Mouse (Mus musculus): ENCODE measurements around the gene Lrpap1. TPM values are rescaled to one million over a fixed set of nuclear protein-coding genes. Genes with fewer than 3 reads are reported as not detected.

Lrpap1 gene
- polyA plus RNA-seq, 1 experiment from 2014 or later, result 48.8 TPM

DNA sequence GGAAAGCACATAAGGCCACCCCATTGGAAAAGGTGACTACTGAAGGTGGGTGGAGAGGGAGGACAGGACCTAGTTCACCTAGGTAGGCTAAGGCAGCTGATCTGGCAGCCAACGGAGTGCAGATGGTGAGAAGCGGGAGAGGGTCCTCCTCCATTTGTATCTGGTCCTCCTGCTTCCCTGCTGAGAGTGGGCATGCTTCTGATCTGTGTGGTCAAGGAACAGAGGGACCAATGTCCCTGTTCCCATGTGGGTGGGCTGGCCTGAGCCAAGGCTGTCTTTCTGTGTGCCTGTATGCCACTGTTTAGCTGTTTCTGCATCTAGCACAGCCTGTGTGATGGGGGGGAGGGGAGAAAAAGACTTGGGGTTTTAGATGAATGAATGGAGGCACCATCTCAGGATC is 41.2 kb upstream of the Lrpap1 start:
- no peak overlapping the region for H3K9ac ChIP-seq (replicated peaks)
- no peaks in the 10 kb centered on the region for H3K36me3 ChIP-seq (replicated peaks; ENCODE audit: insufficient read depth, low read length)
- no peaks in the 10 kb centered on the region for H3K4me1 ChIP-seq (ENCODE audit: insufficient read depth)
- DNase-seq (no peak), ATAC-seq (no peak)
- WGBS (ENCODE audit: insufficient replicate concordance), result 69% methylated on average over 2 of the region's 2 CpGs
- no peak overlapping the region for H3K27ac ChIP-seq (ENCODE audit: low read depth)
- H3K4me3 ChIP-seq (ENCODE audit: low read depth, low read length), result no peak overlapping the region
- TF ChIP-seq CTCF (IDR thresholded peaks at IDR 0.05; ENCODE audit: low read depth) (no peak), EP300 (IDR thresholded peaks at IDR 0.05; ENCODE audit: low read depth) (no peak)
- H3K4me2 ChIP-seq (ENCODE audit: low read depth, low read length), result no peak overlapping the region
- no peaks in the 10 kb centered on the region for H3K27me3 ChIP-seq (ENCODE audit: insufficient read depth, low read length)
- no peaks in the 10 kb centered on the region for H3K9me3 ChIP-seq (ENCODE audit: low read length)

- Histone ChIP-seq H3K36me3 (replicated peaks; ENCODE audit: insufficient read depth, low read length) (no peaks in the 10 kb centered on the region), H3K4me3 (ENCODE audit: low read depth, low read length) (no peak overlapping the region), H3K9me3 (ENCODE audit: low read length) (no peaks in the 10 kb centered on the region), H3K9ac (replicated peaks) (no peak overlapping the region), H3K4me2 (ENCODE audit: low read depth, low read length) (no peak overlapping the region), H3K4me1 (ENCODE audit: insufficient read depth) (no peaks in the 10 kb centered on the region), H3K27ac (ENCODE audit: low read depth) (no peak overlapping the region), H3K27me3 (ENCODE audit: insufficient read depth, low read length) (no peaks in the 10 kb centered on the region)
- no peak for TF ChIP-seq EP300 (IDR thresholded peaks at IDR 0.05; ENCODE audit: low read depth)
- no peak for TF ChIP-seq CTCF (IDR thresholded peaks at IDR 0.05; ENCODE audit: low read depth)
- no peak for ATAC-seq
- DNase-seq, result no peak
- WGBS (ENCODE audit: insufficient replicate concordance), result 68% methylated on average over 2 of the region's 2 CpGs
Observed at GRCm38 (mm10) chr5:35144716-35145115, 39.1 kb upstream of the Lrpap1 start.

DNA sequence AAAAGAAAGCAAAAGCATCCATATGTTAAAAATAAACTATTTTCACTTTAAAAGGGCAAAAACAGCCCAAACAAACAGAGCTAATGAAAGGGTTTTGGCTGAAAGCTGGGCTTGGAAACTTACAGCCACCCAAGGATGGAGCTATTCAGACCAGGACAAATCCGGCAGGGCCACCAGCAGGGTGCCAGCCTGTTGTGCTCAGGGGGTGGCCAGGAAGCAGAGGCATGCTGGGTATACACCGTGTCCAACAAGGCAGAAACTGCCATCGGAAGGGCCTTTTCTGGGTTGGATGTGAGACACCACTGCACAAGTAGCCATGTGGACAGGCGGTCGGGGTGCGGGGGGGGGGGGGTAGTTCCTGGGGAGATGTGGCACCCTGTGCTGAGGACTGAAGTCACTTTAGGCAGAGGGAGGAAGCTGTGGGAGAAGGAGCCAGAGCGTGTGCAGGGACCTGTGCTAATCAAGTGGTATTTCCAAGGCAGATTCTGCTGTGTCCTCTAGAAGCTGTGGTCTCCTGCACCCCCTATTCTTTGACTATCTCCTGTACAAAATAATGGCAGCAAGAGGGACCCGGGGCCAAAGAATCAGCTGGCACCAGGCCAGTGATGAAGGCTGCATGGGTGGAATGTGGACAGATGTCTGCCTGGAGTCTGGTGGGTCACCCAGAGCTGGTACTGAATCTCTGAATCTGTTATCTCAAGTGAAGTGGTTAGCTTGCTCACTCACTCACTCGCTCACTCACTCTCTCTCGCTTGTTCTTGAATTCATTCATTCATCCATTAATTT is 38.1 kb upstream of the Lrpap1 start:
- H3K4me1 ChIP-seq (ENCODE audit: insufficient read depth), result no peaks in the 10 kb centered on the region
- H3K9ac ChIP-seq (replicated peaks), result no peak overlapping the region
- WGBS (ENCODE audit: insufficient replicate concordance), result 66% methylated on average over 10 of the region's 10 CpGs
- no peaks in the 10 kb centered on the region for H3K36me3 ChIP-seq (replicated peaks; ENCODE audit: insufficient read depth, low read length)
- H3K27me3 ChIP-seq (ENCODE audit: insufficient read depth, low read length), result no peaks in the 10 kb centered on the region
- H3K4me2 ChIP-seq (ENCODE audit: low read depth, low read length), result no peak overlapping the region
- H3K4me3 ChIP-seq (ENCODE audit: low read depth, low read length), result no peak overlapping the region
- TF ChIP-seq CTCF (IDR thresholded peaks at IDR 0.05; ENCODE audit: low read depth) (no peak), EP300 (IDR thresholded peaks at IDR 0.05; ENCODE audit: low read depth) (no peak)
- ATAC-seq, result no peak
- DNase-seq, result no peak
- no peaks in the 10 kb centered on the region for H3K9me3 ChIP-seq (ENCODE audit: low read length)
- no peak overlapping the region for H3K27ac ChIP-seq (ENCODE audit: low read depth)

- Histone ChIP-seq H3K9me3 (ENCODE audit: low read length) (no peaks in the 10 kb centered on the region), H3K27me3 (ENCODE audit: insufficient read depth, low read length) (no peaks in the 10 kb centered on the region), H3K27ac (ENCODE audit: low read depth) (no peak overlapping the region), H3K9ac (replicated peaks) (no peak overlapping the region), H3K4me1 (ENCODE audit: insufficient read depth) (no peaks in the 10 kb centered on the region), H3K36me3 (replicated peaks; ENCODE audit: insufficient read depth, low read length) (no peaks in the 10 kb centered on the region), H3K4me2 (ENCODE audit: low read depth, low read length) (no peak overlapping the region), H3K4me3 (ENCODE audit: low read depth, low read length) (no peak overlapping the region)
- WGBS (ENCODE audit: insufficient replicate concordance), result 50% methylated on average over 1 of the region's 1 CpGs
- DNase-seq (no peak), ATAC-seq (no peak)
- TF ChIP-seq CTCF (IDR thresholded peaks at IDR 0.05; ENCODE audit: low read depth) (no peak), EP300 (IDR thresholded peaks at IDR 0.05; ENCODE audit: low read depth) (no peak)
Observed at GRCm38 (mm10) chr5:35142910-35143309, 37.3 kb upstream of the Lrpap1 start.

- ATAC-seq (no peak), DNase-seq (no peak)
- no peak overlapping the region for H3K27ac ChIP-seq (ENCODE audit: low read depth)
- H3K36me3 ChIP-seq (replicated peaks; ENCODE audit: insufficient read depth, low read length), result no peaks in the 10 kb centered on the region
- H3K9me3 ChIP-seq (ENCODE audit: low read length), result no peaks in the 10 kb centered on the region
- no peak overlapping the region for H3K4me2 ChIP-seq (ENCODE audit: low read depth, low read length)
- TF ChIP-seq EP300 (IDR thresholded peaks at IDR 0.05; ENCODE audit: low read depth), result no peak
- TF ChIP-seq CTCF (IDR thresholded peaks at IDR 0.05; ENCODE audit: low read depth), result no peak
- no peak overlapping the region for H3K9ac ChIP-seq (replicated peaks)
- H3K27me3 ChIP-seq (ENCODE audit: insufficient read depth, low read length), result no peaks in the 10 kb centered on the region
- WGBS (ENCODE audit: insufficient replicate concordance), result 38% methylated on average over 3 of the region's 3 CpGs
- no peak overlapping the region for H3K4me3 ChIP-seq (ENCODE audit: low read depth, low read length)
- H3K4me1 ChIP-seq (ENCODE audit: insufficient read depth), result no peaks in the 10 kb centered on the region
Observed at GRCm38 (mm10) chr5:35141316-35141715, 35.8 kb upstream of the Lrpap1 start.

DNA sequence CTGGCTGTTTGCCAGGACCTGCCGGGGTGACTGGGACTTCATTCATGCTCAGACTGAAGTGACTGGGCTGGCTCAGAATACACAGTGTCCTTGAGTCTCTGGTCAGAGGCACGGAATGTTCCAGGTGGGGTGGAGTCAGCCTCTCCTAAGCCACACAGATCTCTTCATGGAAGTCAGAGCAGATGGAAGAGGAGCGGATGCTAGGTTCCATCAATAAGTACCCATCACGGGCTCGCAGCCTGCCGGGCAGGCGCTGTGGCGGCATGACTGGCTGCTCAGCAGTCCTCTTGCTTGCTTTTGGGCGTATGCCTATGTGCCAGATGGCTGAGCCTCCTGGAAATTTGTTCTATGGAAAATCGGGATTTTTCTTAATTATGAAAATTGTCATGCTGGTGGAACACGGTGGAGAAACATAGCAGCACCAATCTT is 32.6 kb upstream of the Lrpap1 start:
- Histone ChIP-seq H3K4me2 (ENCODE audit: low read depth, low read length) (no peak overlapping the region), H3K36me3 (replicated peaks; ENCODE audit: insufficient read depth, low read length) (no peaks in the 10 kb centered on the region), H3K4me3 (ENCODE audit: low read depth, low read length) (no peak overlapping the region), H3K27ac (ENCODE audit: low read depth) (no peak overlapping the region), H3K4me1 (ENCODE audit: insufficient read depth) (no peaks in the 10 kb centered on the region), H3K27me3 (ENCODE audit: insufficient read depth, low read length) (no peaks in the 10 kb centered on the region), H3K9me3 (ENCODE audit: low read length) (no peaks in the 10 kb centered on the region), H3K9ac (replicated peaks) (no peak overlapping the region)
- no peak for ATAC-seq
- no peak for DNase-seq
- 76% methylated on average over 11 of the region's 11 CpGs for WGBS (ENCODE audit: insufficient replicate concordance)
- TF ChIP-seq CTCF (IDR thresholded peaks at IDR 0.05; ENCODE audit: low read depth) (no peak), EP300 (IDR thresholded peaks at IDR 0.05; ENCODE audit: low read depth) (no peak)

Measured in liver, postnatal 0 days (tissue).